Mouse (Mus musculus): ENCODE results near the gene Slc34a2. TPM values are rescaled to one million over a fixed set of nuclear protein-coding genes. Genes with fewer than 3 reads are reported as not detected.

The Slc34a2 gene
- total RNA-seq, 2 experiments from 2014 or later = not detected

GRCm38 (mm10) chr5:53108026-53108425, 70.1 kb downstream of the Slc34a2 start:
- intact Hi-C loops (cut with DNase I) = no loop called here
- no peak for DNase-seq

GRCm38 (mm10) chr5:53108668-53109067, 70.8 kb downstream of the Slc34a2 start:
- intact Hi-C loops (cut with DNase I) = no loop called here
- no peak for DNase-seq

GRCm38 (mm10) chr5:53110225-53110624, 72.3 kb downstream of the Slc34a2 start:
- intact Hi-C loops (cut with DNase I) = no loop called here
- DNase-seq = no peak

DNA sequence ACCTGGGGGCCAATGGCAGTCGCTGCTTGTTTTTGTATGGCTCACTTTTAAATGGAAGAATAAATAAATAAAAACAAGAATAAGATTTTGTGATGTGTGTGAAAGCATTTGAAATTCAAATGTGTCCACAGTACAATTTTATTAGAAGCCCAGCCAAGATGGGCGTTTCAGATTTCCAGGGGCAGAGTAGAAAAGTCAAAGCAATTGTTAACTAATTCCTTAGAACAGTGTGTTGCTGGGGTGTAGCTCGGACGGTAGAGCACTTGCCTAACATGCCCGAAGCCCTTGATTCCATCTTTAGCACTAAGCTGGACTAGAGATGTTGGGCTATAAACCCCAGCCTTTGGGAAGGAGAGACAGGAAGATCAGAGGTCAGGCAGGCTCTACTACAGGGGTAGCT, 73.2 kb downstream of the Slc34a2 start:
- no peak for DNase-seq
- intact Hi-C loops (cut with DNase I) = no loop called here

DNA sequence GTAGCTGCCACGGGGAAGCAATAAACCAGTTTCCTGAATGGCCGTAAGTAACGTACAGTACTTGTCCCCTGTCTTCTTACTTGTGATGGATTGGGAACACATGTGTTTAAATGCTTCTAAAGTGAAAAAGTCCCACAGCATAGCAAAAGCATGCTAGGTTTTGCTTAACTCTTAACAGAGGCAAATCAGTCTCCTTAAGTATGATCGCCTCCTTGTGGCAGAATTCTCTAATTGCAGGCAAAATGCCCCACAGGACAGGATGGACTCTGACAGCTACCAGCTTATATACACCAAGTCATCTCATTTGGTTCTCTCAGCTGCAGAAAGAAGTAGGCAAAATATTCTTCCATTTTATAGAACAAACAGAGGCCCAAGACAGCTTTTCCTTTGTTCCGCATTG, 75.1 kb downstream of the Slc34a2 start:
- no peak for DNase-seq
- intact Hi-C loops (cut with DNase I) = no loop called here

- no peak for DNase-seq
- intact Hi-C loops (cut with DNase I) = no loop called here
Observed at GRCm38 (mm10) chr5:53114616-53115267, 76.9 kb downstream of the Slc34a2 start.

DNA sequence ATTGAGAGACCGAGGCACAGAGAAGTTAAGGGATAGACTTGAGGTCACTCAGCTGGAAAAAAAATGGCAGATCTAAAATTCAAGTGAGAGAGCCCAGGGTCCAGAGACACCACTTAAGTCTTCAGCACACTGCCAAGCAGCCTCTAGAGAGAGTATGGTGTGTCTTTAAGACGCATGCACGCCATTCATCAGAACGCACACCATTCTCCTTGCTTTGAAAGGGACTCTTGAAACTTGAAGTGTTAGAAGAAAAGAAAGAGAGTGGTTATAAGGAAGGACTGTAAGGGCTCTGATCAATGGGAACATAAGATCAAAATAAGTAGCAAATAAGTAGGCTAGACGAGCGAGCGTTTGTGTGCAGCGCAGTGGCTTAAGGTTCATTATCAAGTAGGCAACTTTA, 80.3 kb downstream of the Slc34a2 start:
- intact Hi-C loops (cut with DNase I) = no loop called here
- DNase-seq = no peak

- DNase-seq = no peak
- intact Hi-C loops (cut with DNase I) = no loop called here
Observed at GRCm38 (mm10) chr5:53119689-53120088, 81.8 kb downstream of the Slc34a2 start.

Other genes with a start within 250 kb of the Slc34a2 start
- gene Anapc4, start 204.1 kb upstream of the Slc34a2 start, total RNA-seq (2021) = 10 to 100 TPM; 32.2 to 37.6 TPM
- gene Sel1l3, start 175.8 kb downstream of the Slc34a2 start, total RNA-seq (2021) = 10 to 100 TPM; 64.7 to 76.9 TPM
- 10 to 100 TPM; 56.4 to 63.1 TPM for gene Smim20, start 229.0 kb downstream of the Slc34a2 start, total RNA-seq (2021)